Mouse (Mus musculus) left cerebral cortex, adult 9 months (tissue): ENCODE data around the gene Ptpn13.

Experiments used
- DNase-seq, 2 experiments: peaks; one replicate each; pipeline ENCODE4 v3.0.0; 2022; ENCODE audit warnings: low spot score in 2 of 2

Gene Ptpn13

DNA sequence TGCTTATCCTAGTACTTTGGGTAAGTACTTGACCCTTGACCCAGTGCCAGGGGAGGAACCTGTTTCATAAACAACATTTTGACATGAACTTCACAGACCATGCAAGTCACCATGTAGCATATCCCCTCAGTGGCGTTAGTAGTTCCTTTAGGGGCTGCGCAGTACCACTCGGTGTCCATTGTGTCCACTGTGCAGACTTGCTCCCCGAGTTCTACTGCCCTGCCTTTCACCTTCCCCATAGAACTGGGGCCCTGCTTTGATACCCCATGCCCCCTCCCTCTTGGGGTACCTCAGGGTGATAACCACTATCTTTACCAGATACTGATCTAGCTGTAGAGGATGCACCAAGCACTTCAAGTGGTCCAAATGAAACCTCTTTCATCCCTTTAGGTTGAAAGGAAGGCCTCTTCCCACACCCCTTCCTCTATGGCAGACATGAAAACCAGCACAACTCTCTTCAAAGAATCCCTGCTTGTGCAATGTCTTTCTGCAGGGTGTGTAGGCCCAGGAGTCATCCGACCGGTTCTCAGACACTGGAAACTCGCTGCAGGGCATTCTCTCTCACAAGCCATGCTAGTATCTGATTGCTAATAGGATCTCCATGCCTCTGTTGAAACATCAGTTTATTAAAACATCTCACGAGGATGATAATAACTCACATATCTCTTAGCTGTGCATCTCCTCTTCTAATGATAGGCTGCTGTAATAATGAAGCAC, 34.1 kb downstream of the Ptpn13 start:
- DNase-seq, result no peak

DNA sequence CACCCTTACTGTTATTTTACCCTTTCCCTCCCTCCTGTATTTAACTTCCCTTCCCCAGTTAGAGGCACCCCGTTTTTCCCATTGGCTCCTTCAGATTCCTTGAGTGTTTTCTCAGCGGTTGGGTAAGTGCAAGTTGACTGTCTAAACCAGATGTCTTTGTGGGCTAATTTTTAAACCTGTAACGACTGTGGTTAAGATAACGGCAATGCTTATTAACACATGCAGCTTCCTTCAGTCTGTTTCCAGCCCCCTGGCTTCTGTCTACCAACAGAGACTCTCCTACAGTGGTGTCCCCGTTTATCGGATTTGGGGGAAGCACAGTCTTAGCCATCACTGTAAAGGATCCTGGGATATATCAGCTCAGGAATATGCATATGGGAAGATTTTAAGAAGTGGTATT, 35.9 kb downstream of the Ptpn13 start:
- DNase-seq, result no peak

DNA sequence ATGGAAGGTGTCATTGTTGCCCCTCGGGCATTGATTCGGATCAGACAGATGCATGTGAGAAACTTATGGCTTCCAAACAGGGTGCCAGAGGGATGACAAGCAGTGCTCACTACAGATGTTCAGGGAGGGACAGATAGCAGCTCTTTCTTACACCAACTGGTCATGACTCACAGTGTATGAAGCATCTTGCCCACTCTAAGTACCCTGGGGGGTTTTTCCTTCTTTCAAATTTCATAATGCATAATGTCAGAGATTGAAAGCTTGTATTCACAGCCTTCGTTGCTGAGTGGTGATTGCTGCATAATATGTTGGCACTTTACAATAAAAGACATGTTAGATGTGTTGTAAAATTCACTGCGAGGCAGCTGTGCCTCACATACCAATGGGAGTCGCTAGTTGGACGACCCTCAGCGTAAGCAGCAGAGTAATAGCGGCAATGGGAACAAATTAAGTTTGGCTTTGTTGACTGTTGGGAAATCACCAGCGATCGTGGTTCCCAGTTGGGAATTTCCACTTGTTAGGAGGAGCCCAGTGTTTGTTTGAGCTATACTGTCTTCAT, 38.7 kb downstream of the Ptpn13 start:
- DNase-seq, result no peak

DNA sequence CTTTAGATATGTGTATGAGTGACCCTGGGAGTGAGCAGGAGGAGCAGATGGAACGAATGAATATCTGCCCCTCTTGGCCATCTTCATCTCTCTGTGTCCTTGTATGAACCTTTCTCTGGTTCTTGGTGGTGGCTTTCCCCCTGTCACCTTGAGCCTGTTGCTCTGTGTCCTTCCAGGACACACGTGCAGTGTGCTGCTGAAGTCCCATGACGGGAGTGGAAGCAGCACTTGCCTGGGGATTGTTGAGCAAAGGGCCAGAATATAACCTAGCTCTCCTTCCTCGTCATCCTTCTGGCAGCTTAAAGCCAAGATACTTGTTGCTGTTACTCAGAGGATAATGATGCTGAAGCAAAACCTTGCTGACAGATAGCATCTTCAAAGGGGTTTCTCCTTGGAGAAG, 39.3 kb downstream of the Ptpn13 start:
- no peak for DNase-seq

DNA sequence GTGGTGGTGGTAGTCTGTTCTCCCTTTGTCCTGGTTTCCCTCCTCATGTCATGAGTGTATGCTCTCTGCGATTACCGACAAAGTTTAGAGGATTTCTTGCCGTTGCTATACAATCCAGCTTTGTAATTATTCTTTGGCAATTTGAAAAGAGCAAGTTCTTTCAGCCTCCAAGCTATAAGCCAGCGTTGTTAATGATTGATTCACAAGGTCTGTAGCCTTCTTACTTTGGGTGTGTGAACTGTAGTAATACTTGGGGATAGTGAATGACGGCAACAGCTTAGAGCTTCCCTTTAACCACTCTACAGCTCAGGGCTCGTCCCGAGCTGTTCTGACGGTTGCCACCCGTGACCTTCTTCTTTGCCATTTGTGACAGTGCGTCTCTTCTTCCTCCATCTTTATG, 39.8 kb downstream of the Ptpn13 start:
- DNase-seq, result no peak

DNA sequence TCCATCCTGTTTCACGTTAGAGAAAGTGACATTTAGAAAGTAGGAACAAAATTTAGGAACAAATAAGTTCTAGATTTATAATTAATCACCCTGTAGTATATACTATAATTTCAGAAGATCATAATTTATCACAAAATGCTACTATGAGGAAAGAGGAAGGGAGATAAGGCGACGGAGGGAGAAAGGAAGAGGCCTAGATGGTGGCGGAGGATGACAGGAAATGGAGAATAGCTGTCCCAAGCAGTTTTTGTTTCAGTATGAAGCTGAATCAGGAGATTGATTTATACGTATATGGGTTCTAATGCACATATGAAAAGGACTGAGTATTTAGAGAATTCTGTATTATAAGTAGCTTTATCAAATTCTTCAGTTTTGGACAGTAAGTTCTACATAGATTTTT, 47.7 kb downstream of the Ptpn13 start:
- no peak for DNase-seq

DNA sequence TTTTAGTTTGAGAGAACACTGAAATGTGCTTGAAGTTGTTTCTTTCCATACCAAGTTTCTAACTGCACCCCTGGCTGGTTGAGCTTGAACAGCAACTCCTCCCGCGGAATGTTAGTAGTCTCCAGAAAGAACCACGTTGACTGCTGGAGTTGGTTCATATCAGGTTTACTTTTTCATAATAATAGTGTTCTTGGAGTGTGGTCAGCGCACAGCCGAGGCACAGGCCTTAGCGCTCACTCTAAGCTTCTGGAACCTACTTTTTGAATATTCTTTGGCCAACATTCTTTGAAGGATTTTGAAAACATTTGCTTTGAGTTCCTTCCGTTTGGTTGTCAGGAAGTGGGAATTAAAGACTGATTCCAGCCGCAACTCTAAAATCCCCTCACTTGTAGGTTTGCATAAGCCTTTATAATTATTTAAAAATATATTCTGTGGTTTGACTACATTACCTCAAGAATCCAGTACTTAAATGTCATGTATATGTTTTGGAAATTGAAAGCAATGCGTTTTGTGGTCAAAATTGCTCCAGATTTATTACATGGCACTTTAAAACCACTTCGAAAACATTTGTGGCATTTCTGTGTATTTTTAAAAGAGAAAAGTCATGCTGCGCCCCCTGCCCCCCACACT, 48.6 kb downstream of the Ptpn13 start:
- no peak for DNase-seq

DNA sequence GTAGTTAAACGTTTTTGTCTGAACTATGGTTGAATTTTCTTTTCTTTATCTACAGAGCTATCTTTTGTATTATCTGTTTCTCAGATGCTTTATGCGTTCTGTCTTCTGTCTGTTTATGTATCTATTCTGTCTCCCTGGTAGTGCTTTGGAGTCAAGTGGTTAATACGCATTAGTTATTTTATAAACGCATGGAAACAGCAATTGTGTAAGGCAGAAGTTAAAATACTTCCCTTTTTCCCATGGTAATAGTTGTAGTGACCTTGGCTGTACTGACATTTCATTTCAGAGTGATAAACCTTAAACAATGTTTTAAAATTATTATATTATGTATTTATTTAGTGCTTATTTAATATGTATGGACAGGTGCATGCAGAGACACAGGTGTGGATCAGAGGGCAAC, 49.3 kb downstream of the Ptpn13 start:
- no peak for DNase-seq

DNA sequence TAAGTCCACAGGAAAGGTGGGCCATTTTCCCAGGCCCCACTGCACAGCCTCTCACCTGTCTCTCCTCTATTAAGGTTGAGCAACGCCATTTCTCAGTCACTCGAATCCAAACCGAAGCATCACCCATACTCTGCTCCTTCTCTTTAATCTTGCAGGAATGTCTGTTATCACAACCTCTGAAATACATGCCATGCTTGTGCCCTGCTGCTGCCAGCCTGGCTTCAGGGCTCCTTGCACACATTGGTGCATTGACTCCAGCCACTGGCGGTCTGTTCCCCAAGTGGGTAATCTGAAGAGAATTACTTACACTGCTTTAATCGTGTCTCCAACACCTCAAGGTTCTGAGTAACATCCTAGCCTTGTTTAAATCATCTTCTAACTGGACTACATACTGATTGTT, 50.5 kb downstream of the Ptpn13 start:
- DNase-seq, result no peak

DNA sequence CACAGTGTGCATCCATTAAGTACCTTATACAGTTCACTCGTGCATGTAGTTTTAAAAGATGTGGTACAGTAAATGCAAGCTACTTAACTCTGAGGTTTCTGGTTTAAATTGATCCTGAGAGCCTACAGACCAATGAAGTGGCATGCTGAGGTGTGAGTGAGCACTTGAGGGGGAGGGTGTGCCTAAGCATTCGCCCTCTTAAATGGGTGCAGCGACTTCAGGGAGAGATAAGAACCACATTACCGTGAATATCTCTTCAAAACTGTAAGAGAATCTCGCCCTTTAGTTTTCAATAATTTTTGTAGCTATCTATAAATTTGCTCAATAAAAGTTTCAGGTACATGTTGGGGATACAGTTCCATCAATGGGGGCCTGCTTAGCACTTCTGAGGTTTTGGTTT, 54.5 kb downstream of the Ptpn13 start:
- DNase-seq, result no peak

DNA sequence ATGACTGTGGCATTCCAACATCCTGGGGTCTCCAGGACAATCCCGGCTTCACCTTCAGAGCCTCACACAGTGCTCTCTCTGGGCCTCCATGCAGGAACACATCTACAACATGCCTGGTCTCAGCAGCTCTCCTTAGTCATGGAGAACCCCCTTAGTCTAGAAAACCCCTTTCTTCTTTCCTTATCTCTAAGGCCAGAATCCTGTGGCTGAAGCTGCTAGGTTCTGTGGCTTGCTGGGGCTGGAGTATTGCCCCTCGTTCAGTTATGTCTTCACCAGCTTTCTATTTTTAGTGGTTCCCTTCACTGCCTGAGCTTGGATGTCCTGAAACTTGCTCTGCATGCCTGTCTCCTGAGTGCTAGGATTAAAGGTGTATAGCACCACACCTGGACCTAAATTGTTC, 56.2 kb downstream of the Ptpn13 start:
- no peak for DNase-seq

DNA sequence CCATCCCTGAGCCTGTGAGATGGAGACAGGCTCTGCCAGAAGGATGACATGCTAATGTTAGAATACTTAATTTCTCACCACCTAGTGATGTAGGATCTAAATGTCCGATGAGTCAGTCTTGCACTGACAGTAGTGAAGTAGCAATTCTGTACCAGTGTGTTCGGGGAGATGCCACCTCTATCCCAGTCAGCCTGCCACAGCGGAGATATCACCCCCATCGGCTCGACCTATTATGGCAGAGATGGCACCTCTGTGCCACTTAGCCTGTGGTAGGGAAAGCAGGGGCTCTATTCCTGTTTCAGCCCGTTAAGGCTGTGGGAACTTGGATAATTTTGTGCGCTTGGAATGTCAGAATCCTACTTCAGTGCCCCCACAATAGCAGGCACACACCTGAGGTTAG, 62.0 kb downstream of the Ptpn13 start:
- no peak for DNase-seq

DNA sequence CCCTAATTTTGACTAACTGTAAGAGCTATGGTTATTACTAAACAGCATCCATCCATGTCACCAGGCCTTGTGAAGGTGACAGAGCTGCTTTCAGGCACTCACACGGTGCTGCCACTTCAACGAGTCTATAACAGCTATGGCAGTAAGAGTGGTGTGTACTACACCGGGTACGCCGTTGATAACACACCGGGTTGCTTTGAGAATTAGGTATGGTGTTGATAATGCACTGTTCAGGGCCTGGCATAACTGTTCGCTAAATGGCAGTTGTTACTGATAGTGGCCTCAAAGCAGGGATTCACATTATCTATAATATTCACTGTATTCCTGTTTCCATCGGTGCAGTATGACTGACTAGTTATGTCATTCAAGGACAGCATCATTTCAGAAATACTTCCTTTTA, 66.0 kb downstream of the Ptpn13 start:
- DNase-seq, result no peak

DNA sequence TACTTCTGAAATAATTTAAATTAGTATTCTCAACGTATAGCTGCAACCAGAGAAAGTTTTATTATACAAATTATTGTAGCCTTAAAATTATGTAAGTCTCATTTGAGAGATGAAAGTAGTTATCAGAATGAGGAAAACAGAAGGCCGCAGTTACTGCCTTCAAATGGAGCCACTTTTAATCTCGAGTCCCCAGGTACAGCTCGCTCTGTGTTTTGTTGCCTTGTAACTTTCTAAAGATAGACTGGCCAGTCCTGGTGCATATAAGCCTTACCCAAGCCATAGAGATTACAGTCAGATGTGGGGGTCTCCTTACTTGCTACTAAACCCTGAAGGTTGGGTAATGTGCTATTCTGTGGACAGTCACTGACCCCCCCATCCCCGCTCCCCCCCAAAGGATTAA, 66.8 kb downstream of the Ptpn13 start:
- no peak for DNase-seq

DNA sequence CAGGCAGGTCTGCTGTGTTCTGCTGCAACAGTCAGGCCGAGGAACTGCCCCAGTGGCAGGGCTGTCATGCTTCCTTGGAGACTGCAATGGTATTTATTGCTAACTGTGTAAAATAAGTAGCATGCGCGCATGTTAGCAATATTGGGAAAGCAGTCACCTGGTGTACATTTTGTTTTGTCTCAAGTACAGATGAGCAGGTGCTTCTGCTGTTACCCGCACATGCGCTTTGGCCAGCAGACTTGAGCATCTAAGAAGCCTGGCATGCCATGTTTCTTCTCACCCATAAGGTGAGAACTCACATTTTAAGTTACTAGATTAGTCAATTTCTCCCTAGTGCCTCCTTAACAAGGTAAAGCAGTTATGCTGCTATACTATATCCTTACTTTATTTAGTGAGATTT, 72.1 kb downstream of the Ptpn13 start:
- DNase-seq, result no peak

DNA sequence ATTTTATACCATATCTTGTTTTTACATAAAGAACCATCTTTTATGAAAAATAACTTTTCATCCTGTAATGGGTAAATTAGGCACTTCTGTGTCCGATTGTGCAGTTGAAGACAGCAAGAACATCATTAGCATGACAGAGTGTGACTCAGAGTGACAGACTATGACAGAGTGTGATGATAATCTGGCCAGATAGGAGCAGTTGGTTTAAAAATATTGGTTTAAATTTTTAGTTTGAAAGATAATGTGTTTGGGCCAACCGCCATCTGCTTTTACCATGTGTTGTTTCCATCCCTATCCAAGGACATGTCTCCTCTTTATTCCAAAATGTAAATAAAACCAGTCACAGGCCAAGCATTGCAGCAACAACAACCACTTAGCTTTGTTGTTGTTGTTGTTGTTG, 72.5 kb downstream of the Ptpn13 start:
- no peak for DNase-seq

DNA sequence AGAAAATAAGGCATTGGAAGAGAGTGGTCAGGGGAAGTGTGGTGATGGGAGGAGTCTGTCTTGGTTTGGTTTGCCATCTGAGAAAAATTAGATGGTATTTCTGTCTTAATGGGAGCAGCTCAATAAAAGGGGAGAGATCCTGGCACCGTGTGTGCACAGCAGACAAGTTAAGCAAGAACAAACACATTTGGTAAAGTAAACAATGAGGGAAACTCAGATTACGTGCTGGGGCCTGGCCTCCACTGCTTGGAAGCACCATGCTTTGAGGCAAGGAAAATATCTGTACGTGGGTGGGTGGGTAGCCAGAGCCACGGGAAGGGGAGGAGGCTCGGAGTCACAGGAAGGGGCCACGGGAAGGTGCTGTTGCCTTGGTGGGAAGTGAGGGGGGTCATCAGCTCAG, 74.3 kb downstream of the Ptpn13 start:
- no peak for DNase-seq

DNA sequence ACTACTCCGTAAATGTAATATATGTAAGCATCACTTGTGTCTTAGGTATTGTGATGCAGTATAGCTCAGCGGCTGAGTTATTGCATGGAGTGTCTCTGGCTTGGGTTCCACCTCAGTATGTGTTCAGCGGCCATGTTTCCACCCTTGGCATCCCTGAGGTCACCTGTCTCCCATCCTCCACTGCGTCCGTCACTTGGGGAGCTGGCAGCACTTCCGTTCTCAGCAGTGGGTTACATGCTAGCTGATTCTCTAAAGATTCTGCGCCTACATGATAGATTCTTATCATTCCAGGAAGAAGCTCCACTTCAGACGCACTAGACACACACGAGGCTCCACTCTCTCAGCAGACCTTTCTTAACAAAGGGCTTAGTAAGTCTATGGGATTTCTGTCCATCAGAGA, 76.1 kb downstream of the Ptpn13 start:
- DNase-seq, result no peak

DNA sequence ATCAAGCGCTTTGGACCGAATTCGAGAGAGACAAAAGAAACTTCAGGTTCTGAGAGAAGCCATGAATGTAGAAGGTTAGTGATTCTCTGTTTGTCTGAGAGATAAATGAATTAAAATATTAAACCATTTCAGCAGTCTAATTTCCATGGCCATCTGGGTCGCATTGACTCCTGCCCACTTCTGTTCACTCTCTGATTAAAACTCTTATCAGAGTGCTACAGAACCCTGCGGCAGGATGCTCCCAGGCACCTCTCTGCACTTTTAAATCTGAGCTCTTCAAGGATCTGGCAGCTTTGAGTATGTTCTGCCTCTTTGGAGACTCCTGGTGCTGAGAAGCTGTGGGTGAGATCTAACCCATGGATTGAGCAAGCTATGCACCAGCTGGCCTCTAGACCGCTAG, 76.8 kb downstream of the Ptpn13 start:
- DNase-seq, result no peak

DNA sequence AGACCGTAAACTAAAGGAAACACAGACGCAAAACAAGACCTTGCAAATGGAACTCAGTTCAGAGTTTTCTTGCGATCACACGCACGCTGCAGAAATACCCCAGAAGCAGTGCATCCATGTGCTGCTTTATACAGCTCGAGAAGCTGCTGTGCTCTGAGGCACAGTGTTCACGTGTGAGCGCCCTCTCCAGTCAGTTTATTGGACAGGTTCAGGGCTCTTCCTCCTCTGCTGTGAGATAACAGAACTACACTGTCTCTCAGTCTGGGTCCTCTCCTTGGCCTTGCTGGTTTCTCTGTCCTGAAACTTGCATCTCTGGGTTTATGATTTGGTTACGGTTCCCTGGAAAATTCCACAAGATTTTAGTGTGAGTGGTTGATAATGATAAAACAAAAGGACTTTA, 88.2 kb downstream of the Ptpn13 start:
- no peak for DNase-seq

DNA sequence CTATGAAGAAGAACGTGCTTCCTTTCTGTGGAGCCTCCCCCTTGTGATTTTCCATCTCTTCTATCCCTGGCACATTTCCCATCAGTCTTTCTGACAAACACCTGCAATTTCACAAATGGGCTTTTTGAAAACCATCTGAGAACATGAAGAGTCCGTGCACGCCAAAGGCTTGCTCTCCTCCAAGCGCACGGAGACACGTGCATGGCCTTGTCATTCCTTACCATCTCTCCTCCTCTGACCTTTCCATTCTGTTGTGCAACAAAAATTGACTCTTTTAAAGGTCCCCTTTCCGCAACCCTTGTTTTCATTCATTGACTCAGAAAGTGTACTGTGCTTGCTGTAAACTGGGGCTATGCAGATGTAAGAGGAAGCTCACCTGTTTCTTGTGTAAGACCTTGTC, 89.4 kb downstream of the Ptpn13 start:
- DNase-seq, result no peak

DNA sequence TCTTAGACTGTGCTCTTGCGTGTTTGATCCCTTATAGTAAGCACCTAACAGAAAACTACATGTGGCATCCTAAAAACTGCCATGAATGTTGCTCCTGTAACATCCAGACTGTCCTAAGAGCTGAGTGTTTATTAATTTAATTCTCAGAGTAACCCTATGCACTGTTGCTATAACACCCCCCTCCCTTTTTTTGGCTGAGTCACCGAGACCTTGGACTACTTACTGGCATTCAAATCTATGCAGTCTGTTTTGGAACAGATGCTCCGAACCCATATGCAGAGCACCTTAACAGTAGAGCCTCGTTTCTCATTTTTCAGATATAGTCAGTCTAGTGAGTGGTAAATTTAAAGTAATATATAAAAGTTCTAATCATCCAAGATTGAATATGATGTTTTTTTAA, 90.9 kb downstream of the Ptpn13 start:
- DNase-seq, result no peak

DNA sequence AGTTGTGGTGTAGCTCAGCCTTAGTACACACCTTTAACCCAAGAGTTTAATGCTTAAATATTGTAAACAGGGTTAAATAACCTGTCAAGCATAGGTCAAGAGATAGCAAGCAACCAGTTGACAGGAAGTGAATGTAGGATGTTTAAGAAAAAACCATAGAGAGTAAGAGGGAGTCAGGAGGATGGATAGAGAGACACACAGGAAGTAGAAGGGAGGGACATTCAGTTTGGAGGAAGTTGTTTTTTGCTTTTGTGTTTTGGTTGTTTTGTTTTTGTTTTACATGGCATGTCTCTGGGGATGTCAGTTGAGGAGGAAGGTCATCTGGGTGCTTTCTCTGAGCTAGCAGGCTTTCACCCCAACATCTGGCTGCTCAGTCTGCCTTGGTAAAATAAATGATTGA, 91.6 kb downstream of the Ptpn13 start:
- no peak for DNase-seq

DNA sequence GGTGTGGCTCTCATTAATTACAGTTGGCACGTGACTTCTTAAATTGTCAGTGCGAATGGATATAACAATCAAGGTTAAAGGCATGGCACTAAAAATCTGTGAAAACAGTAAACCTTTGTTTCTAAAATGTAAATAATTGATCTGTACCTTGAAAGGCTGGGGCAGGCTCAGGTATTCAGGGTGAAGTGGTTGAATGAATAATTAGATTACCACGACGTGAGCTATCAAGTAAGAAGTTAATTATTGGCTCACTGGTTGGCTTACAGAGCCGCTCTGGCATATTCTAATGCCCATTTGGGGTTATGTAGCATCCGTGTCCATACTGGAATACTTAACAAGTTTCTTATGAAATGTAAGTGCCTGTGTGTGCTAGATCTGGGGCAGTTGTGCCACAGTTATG, 92.6 kb downstream of the Ptpn13 start:
- no peak for DNase-seq
